ENCODE assay signal across 30 mouse cellular contexts in genomic region chr4:63596010-63596409, GRCm38 (mm10). TPM values are rescaled to one million over a fixed set of nuclear protein-coding genes. Genes with fewer than 3 reads are reported as not detected.
"Had no signal": no experiment of that assay in that cellular context is flagged by ENCODE, and none has a peak within 500 bp of the region (broad histone marks: within the 10 kb centered on the region; RNA-seq: fewer than 3 reads in every experiment).

No protein-coding gene starts in this region.

- H3K36me3 ChIP-seq: heart, embryonic 10.5 days; heart, embryonic 13.5 days; heart, embryonic 15.5 days; hindbrain, embryonic 13.5 days; hindbrain, embryonic 15.5 days; kidney, embryonic 15.5 days; limb, embryonic 13.5 days; limb, embryonic 15.5 days; liver, embryonic 13.5 days; liver, embryonic 15.5 days had no signal

- ATAC-seq: forebrain, postnatal 0 days had no signal

- H3K4me2 ChIP-seq: heart, embryonic 13.5 days; heart, embryonic 15.5 days; hindbrain, embryonic 13.5 days; hindbrain, embryonic 15.5 days; kidney, embryonic 15.5 days; limb, embryonic 13.5 days; limb, embryonic 15.5 days; liver, embryonic 11.5 days; liver, embryonic 13.5 days; liver, embryonic 15.5 days had no signal

- DNase-seq: forebrain, postnatal 0 days; gastrocnemius, postnatal 14 days; gastrocnemius, postnatal 36 days; heart, adult 18-20 months; heart, postnatal 14 days; heart, postnatal 36 days; kidney, adult 11 months; kidney, adult 2 months; kidney, adult 9 months; kidney, postnatal 14 days; kidney, postnatal 36 days; left cerebral cortex, postnatal 4 days; liver, embryonic 13.5 days had no signal

- H3K27me3 ChIP-seq: heart, embryonic 13.5 days; heart, embryonic 15.5 days; hindbrain, embryonic 13.5 days; hindbrain, embryonic 15.5 days; kidney, embryonic 15.5 days; limb, embryonic 13.5 days; limb, embryonic 15.5 days; liver, embryonic 13.5 days; liver, embryonic 15.5 days had no signal

- H3K9ac ChIP-seq: forebrain, postnatal 0 days; heart, embryonic 13.5 days; heart, embryonic 15.5 days; hindbrain, embryonic 13.5 days; hindbrain, embryonic 15.5 days; kidney, embryonic 15.5 days; limb, embryonic 13.5 days; limb, embryonic 15.5 days; liver, embryonic 13.5 days; liver, embryonic 15.5 days had no signal

- H3K4me1 ChIP-seq: hindbrain, embryonic 13.5 days; hindbrain, embryonic 15.5 days; limb, embryonic 13.5 days; limb, embryonic 15.5 days; liver, embryonic 15.5 days had no signal

- H3K4me3 ChIP-seq: heart, embryonic 10.5 days; heart, embryonic 13.5 days; heart, embryonic 15.5 days; hindbrain, embryonic 13.5 days; hindbrain, embryonic 15.5 days; kidney, embryonic 15.5 days; layer of hippocampus, adult 2 months; limb, embryonic 13.5 days; limb, embryonic 15.5 days; liver, embryonic 13.5 days; liver, embryonic 15.5 days had no signal

- H3K27ac ChIP-seq: heart, embryonic 10.5 days; heart, embryonic 13.5 days; heart, embryonic 15.5 days; hindbrain, embryonic 13.5 days; hindbrain, embryonic 15.5 days; kidney, embryonic 15.5 days; kidney, postnatal 0 days; layer of hippocampus, adult 2 months; limb, embryonic 13.5 days; limb, embryonic 15.5 days; liver, embryonic 13.5 days; liver, embryonic 15.5 days had no signal

- H3K9me3 ChIP-seq: heart, embryonic 10.5 days; heart, embryonic 15.5 days; hindbrain, embryonic 13.5 days; hindbrain, embryonic 15.5 days; kidney, embryonic 15.5 days; limb, embryonic 13.5 days; limb, embryonic 15.5 days; liver, embryonic 13.5 days; liver, embryonic 15.5 days had no signal

RNA-seq across cellular contexts. Expression of gene Gm11213, which starts 9.1 kb away (rescaled TPM):
- polyA plus RNA-seq: forebrain, postnatal 0 days; gonadal fat pad, adult 2 months; heart, embryonic 10.5 days; heart, embryonic 13.5 days; heart, embryonic 15.5 days; heart, postnatal 0 days; hindbrain, embryonic 11.5 days; hindbrain, embryonic 13.5 days; hindbrain, embryonic 15.5 days; inflammation-experienced regulatory T-cells, adult 6 months; kidney, adult 2 months; kidney, embryonic 15.5 days; kidney, postnatal 0 days; limb, embryonic 11.5 days; limb, embryonic 13.5 days; limb, embryonic 15.5 days; liver, embryonic 11.5 days; liver, embryonic 13.5 days; liver, embryonic 15.5 days had no signal

RNA-seq across cellular contexts. Expression of gene Tex48, which starts 26.2 kb away (rescaled TPM):
- polyA plus RNA-seq: forebrain, postnatal 0 days; heart, embryonic 10.5 days; heart, embryonic 13.5 days; heart, embryonic 15.5 days; heart, postnatal 0 days; hindbrain, embryonic 11.5 days; hindbrain, embryonic 13.5 days; hindbrain, embryonic 15.5 days; inflammation-experienced regulatory T-cells, adult 6 months; kidney, adult 2 months; kidney, embryonic 15.5 days; kidney, postnatal 0 days; limb, embryonic 11.5 days; limb, embryonic 13.5 days; limb, embryonic 15.5 days; liver, embryonic 11.5 days; liver, embryonic 13.5 days; liver, embryonic 15.5 days had no signal
